Mouse (Mus musculus): Measurements from ENCODE around the gene Pex16.

Gene Pex16

GRCm38 (mm10) chr2:92422388-92423135 is 48.1 kb downstream of the Pex16 start:
- DNase-seq (ENCODE audit: low read depth, low spot score), result no peak

DNA sequence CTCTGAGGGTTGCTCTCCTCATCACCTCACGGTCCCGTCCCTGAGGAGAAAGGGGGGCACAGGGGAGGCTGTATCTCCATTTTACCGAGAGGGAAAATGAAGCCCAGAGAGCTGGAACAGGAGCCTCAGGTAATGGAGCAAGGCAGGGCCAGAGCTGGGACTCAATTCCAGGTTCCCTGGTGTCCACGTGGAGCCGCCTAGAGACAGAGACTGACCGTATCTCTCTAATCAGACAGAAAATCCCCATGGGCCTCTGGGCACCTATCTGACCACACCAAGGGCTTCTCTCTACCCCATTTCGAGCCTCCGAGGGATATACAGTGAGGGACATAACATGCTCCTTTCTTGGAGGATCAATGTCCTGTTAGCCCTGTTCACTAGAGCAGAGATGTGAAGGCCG is 48.7 kb downstream of the Pex16 start:
- DNase-seq (ENCODE audit: low read depth, low spot score), result no peak

DNA sequence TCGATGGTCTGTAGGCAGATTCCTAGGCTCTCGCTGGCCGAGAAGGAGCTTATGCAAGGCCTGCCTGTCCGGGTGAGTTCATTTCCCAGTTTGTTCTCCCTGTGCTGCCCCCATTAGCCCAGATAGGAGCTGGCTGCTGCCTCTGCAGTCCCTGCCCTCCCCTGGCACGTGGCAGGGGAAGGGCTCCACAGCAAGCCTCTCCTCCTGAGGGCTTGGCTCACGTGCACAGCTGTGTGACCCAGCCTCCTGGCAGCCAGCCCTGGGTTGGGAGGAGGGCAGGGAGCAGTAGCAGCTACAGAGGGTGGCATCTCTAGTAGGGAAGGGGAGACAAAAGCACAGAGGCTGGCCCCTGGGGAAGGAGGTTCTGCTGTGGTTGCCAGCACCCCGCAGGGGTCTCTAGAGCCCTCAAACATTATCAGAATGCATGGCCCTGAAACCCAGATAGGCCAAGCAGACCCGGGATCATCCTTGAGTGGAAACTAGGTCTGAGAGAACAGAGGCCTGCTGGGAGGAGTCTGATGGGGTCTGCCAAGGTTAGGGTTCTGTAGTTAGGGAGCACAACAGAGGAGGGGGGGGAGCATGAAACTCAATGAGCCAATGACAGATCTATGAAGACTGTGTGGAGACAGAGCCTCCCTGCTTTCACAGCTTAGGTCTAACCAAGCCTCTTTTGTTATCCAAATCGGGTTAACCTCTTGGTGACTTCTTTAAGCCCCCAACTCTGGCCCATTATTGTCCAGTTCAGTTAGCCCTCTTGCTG is 49.4 kb downstream of the Pex16 start:
- DNase-seq (ENCODE audit: low read depth, low spot score), result peak; percentile 82

- no peak for DNase-seq (ENCODE audit: low read depth, low spot score)
Measured at GRCm38 (mm10) chr2:92424462-92425308, 50.2 kb downstream of the Pex16 start.

DNA sequence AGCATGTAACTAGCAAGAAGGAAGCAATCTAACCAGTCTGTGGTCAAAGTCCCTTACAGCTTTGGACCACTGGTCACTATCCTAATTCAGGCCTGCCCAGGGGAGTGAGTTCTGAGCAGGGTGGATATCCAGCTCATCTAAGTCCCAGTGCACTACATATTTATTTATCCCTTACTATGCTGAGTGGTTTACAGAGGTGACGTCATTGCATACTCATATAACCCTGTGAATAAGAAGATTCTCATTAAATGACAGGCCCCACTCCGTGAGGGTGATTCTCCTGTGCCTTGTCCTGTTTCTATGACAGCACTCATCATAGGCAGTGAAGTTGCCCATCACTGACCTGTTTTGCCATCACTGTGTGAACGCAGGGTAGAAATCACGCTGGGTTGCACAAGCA is 50.9 kb downstream of the Pex16 start:
- DNase-seq (ENCODE audit: low read depth, low spot score), result no peak

GRCm38 (mm10) chr2:92426426-92426825 is 52.0 kb downstream of the Pex16 start:
- no peak for DNase-seq (ENCODE audit: low read depth, low spot score)

DNA sequence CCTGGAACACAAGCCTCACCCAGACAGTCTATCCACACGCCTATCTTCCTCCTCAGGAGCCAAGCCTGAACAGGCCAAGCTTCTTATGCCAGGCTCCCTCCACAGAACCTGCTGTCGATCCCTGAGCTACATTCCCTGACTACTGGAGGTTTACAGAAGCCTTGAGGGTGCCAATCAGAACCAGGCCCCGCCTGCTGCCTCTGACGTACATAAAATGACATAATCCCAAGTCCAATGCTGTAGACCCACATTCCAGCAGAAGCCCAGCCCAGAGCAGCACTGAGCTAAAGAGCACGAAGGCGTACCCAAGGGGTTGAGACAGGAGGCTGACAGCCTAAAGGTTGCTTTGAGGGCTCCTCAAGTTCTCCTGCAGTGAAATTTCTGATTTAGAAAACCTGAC is 53.4 kb downstream of the Pex16 start:
- peak; percentile 87 for DNase-seq (ENCODE audit: low read depth, low spot score)

DNA sequence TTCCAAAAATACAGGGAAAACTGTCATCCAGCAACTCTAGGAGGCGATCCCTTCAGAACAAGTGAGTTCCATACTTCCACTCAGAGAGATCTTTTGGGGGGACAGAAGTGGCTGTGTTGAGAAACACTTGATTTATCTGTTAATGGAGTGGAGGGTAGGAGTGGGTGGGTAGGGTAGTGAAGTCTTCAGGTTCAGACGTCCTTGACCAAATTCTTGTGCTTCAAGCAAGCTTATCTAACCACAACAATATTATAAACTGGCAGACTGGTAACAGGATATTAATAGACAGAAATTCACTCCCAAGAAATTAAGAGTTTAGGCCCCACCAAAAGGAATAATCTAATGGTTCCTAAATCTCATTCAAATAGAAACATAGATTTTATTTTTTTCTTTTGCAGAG is 55.6 kb downstream of the Pex16 start:
- no peak for DNase-seq (ENCODE audit: low read depth, low spot score)
